Mouse (Mus musculus): Measurements from ENCODE around the gene Mecp2. TPM values are rescaled to one million over a fixed set of nuclear protein-coding genes. Genes with fewer than 3 reads are reported as not detected.

Gene Mecp2
- polyA plus RNA-seq, 1 experiment: 9.2 TPM

- H3K4me2 ChIP-seq (ENCODE audit: low read depth): no peak overlapping the region
- H3K27me3 ChIP-seq (ENCODE audit: control insufficient read depth, insufficient read depth, insufficient read length): no peaks in the 10 kb centered on the region
- no peak for TF ChIP-seq POLR2A (IDR thresholded peaks at IDR 0.05; ENCODE audit: insufficient read length, low read depth)
- TF ChIP-seq SRF (IDR thresholded peaks at IDR 0.05; ENCODE audit: control insufficient read depth, insufficient read length, low read depth): no peak
- H3K36me3 ChIP-seq (ENCODE audit: control insufficient read depth, insufficient read depth): peaks cover 3% of the 10 kb centered on the region
- H3K4me3 ChIP-seq: no peak overlapping the region
- peaks cover 70% of the 10 kb centered on the region for H3K79me2 ChIP-seq (ENCODE audit: control insufficient read depth, insufficient read depth)
- H3ac ChIP-seq (ENCODE audit: control insufficient read depth, insufficient read length): no peak overlapping the region
Observed at GRCm38 (mm10) chrX:74070794-74071193, 64.4 kb downstream of the Mecp2 start.

- no peak overlapping the region for H3K4me3 ChIP-seq
- TF ChIP-seq MYOD1 (IDR thresholded peaks at IDR 0.05; ENCODE audit: control insufficient read depth in 1 of 3, insufficient read length in 2 of 3, low read depth in 2 of 3) (peak in 2 of 3 experiments; percentile 42 to 60), CEBPB (IDR thresholded peaks at IDR 0.05; ENCODE audit: insufficient read depth, poor library complexity, severe bottlenecking) (no peak), MYOG (IDR thresholded peaks at IDR 0.05; ENCODE audit: control insufficient read depth in 1 of 3, insufficient read depth in 1 of 3, insufficient read length in 2 of 3, low read depth in 2 of 3) (peak in 2 of 3 experiments; percentile 28 to 61)
- H3K4me2 ChIP-seq (ENCODE audit: low read depth): no peak overlapping the region
- no peak overlapping the region for H3ac ChIP-seq (ENCODE audit: control insufficient read depth, insufficient read length)
- peaks cover 3% of the 10 kb centered on the region for H3K36me3 ChIP-seq (ENCODE audit: control insufficient read depth, insufficient read depth)
- peaks cover 53% of the 10 kb centered on the region for H3K79me2 ChIP-seq (ENCODE audit: control insufficient read depth, insufficient read depth)
- H3K27me3 ChIP-seq (ENCODE audit: control insufficient read depth, insufficient read depth, insufficient read length): no peaks in the 10 kb centered on the region
Observed at GRCm38 (mm10) chrX:74067891-74068290, 67.3 kb downstream of the Mecp2 start.

- Histone ChIP-seq H3K4me2 (ENCODE audit: low read depth) (no peak overlapping the region), H3K36me3 (ENCODE audit: control insufficient read depth, insufficient read depth) (no peaks in the 10 kb centered on the region), H3K79me2 (ENCODE audit: control insufficient read depth, insufficient read depth) (peaks cover 20% of the 10 kb centered on the region), H3K4me3 (no peak overlapping the region), H3ac (ENCODE audit: control insufficient read depth, insufficient read length) (no peak overlapping the region), H3K27me3 (ENCODE audit: control insufficient read depth, insufficient read depth, insufficient read length) (no peaks in the 10 kb centered on the region)
- TF ChIP-seq TCF12 (IDR thresholded peaks at IDR 0.05; ENCODE audit: insufficient read depth, poor library complexity, severe bottlenecking) (no peak), CEBPB (IDR thresholded peaks at IDR 0.05; ENCODE audit: insufficient read depth, poor library complexity, severe bottlenecking) (no peak), SRF (IDR thresholded peaks at IDR 0.05; ENCODE audit: control insufficient read depth, insufficient read length, low read depth) (no peak), REST (IDR thresholded peaks at IDR 0.05; ENCODE audit: insufficient read depth, insufficient read length) (no peak), POLR2AphosphoS2 (IDR thresholded peaks at IDR 0.05; ENCODE audit: insufficient read length, low read depth) (no peak), MAX (IDR thresholded peaks at IDR 0.05; ENCODE audit: low read depth) (no peak), TCF3 (IDR thresholded peaks at IDR 0.05; ENCODE audit: insufficient read length, low read depth) (no peak), MYOD1 (IDR thresholded peaks at IDR 0.05; ENCODE audit: control insufficient read depth in 1 of 3, insufficient read length in 2 of 3, low read depth in 2 of 3) (no peak), E2F4 (IDR thresholded peaks at IDR 0.05; ENCODE audit: insufficient read depth) (no peak)
Observed at GRCm38 (mm10) chrX:74045107-74045506, 90.1 kb downstream of the Mecp2 start.

GRCm38 (mm10) chrX:74037702-74038375 is 97.3 kb downstream of the Mecp2 start:
- Histone ChIP-seq H3ac (ENCODE audit: control insufficient read depth, insufficient read length) (no peak overlapping the region), H3K4me2 (ENCODE audit: low read depth) (no peak overlapping the region), H3K79me2 (ENCODE audit: control insufficient read depth, insufficient read depth) (peaks cover 11% of the 10 kb centered on the region), H3K4me3 (no peak overlapping the region), H3K36me3 (ENCODE audit: control insufficient read depth, insufficient read depth) (peaks cover 5% of the 10 kb centered on the region), H3K27me3 (ENCODE audit: control insufficient read depth, insufficient read depth, insufficient read length) (no peaks in the 10 kb centered on the region)
- TF ChIP-seq USF1 (IDR thresholded peaks at IDR 0.05; ENCODE audit: low read depth) (no peak), MYOD1 (IDR thresholded peaks at IDR 0.05; ENCODE audit: control insufficient read depth in 1 of 3, insufficient read length in 2 of 3, low read depth in 2 of 3) (no peak), MYOG (IDR thresholded peaks at IDR 0.05; ENCODE audit: control insufficient read depth in 1 of 3, insufficient read depth in 1 of 3, insufficient read length in 2 of 3, low read depth in 2 of 3) (no peak), POLR2A (IDR thresholded peaks at IDR 0.05; ENCODE audit: insufficient read length, low read depth) (no peak)

GRCm38 (mm10) chrX:74030000-74030399 is 105.2 kb downstream of the Mecp2 start:
- no peak overlapping the region for H3K4me3 ChIP-seq
- H3ac ChIP-seq (ENCODE audit: control insufficient read depth, insufficient read length): no peak overlapping the region
- no peaks in the 10 kb centered on the region for H3K79me2 ChIP-seq (ENCODE audit: control insufficient read depth, insufficient read depth)
- H3K27me3 ChIP-seq (ENCODE audit: control insufficient read depth, insufficient read depth, insufficient read length): no peaks in the 10 kb centered on the region
- TF ChIP-seq MAX (IDR thresholded peaks at IDR 0.05; ENCODE audit: low read depth) (no peak), REST (IDR thresholded peaks at IDR 0.05; ENCODE audit: insufficient read depth, insufficient read length) (no peak), E2F4 (IDR thresholded peaks at IDR 0.05; ENCODE audit: insufficient read depth) (no peak), SRF (IDR thresholded peaks at IDR 0.05; ENCODE audit: control insufficient read depth, insufficient read length, low read depth) (no peak), MYOG (IDR thresholded peaks at IDR 0.05; ENCODE audit: control insufficient read depth in 1 of 3, insufficient read depth in 1 of 3, insufficient read length in 2 of 3, low read depth in 2 of 3) (no peak), USF1 (IDR thresholded peaks at IDR 0.05; ENCODE audit: low read depth) (no peak), CEBPB (IDR thresholded peaks at IDR 0.05; ENCODE audit: insufficient read depth, poor library complexity, severe bottlenecking) (no peak), POLR2A (IDR thresholded peaks at IDR 0.05; ENCODE audit: insufficient read length, low read depth) (no peak), TCF12 (IDR thresholded peaks at IDR 0.05; ENCODE audit: insufficient read depth, poor library complexity, severe bottlenecking) (no peak), POLR2AphosphoS2 (IDR thresholded peaks at IDR 0.05; ENCODE audit: insufficient read length, low read depth) (no peak), TCF3 (IDR thresholded peaks at IDR 0.05; ENCODE audit: insufficient read length, low read depth) (no peak)
- H3K4me2 ChIP-seq (ENCODE audit: low read depth): no peak overlapping the region
- H3K36me3 ChIP-seq (ENCODE audit: control insufficient read depth, insufficient read depth): no peaks in the 10 kb centered on the region

All from myocyte (in vitro differentiated cells).